Mouse (Mus musculus): Measurements from ENCODE around the gene Wdr77. TPM values are rescaled to one million over a fixed set of nuclear protein-coding genes. Genes with fewer than 3 reads are reported as not detected.
A peak's percentile ranks its signal among the peaks of the same experiment; 100 is the strongest.
"Not testable (repeated sequence)": the region's sequence is repeated elsewhere in the genome, so short reads cannot be mapped to it uniquely, and the experiment has no call there.

Gene Wdr77
- polyA plus RNA-seq, 1 experiment from 2014 or later: 122 TPM

DNA sequence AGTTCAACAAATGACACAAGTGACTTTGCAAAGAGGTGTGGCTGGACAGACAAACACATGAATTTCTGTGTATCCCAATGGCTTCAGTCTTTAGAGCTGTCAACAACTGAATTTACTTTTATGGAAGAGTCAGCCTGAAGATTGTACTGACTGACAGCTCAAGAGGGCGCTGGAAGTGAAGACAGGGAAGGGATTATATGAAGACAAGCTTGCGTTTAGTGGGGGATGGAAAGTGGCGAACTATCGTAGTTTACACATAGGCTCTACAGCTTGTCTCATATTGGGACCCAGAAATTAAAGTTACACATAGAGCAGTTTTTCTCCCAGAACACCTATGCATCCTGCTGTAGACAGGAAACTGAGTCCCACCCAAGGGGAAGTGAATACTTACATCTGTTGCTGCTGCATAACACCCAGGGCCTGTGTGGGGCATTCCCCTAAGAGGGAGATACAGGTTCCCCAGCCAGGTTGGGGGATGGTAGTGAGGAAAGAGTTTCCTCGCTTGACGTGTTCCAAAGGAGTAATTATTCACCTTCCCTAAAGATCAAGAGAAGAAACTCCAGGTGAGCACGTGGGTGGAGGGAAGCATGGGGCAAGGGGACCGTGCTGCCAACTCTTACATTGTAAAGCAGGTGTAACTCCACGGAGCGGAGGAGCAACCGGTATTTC, 41.7 kb downstream of the Wdr77 start:
- Histone ChIP-seq H3K4me2 (replicated peaks) (peak overlapping the region; percentile 19), H3K4me1 (peaks cover 7% of the 10 kb centered on the region), H3K27me3 (no peaks in the 10 kb centered on the region; the same call in 1 of the 2 replicates), H3K36me3 (no peaks in the 10 kb centered on the region), H3K9ac (no peak overlapping the region), H3K4me3 (replicated peaks) (peak overlapping the region; percentile 7; the same call in 1 of the 2 replicates), H3K27ac (replicated peaks) (no peak overlapping the region), H3K9me3 (replicated peaks) (no peaks in the 10 kb centered on the region)
- peak; percentile 19 for ATAC-seq (ENCODE audit: insufficient number of reproducible peaks, low FRiP score, low TSS enrichment, low read depth)
- WGBS: 11% methylated on average over 11 of the region's 11 CpGs

DNA sequence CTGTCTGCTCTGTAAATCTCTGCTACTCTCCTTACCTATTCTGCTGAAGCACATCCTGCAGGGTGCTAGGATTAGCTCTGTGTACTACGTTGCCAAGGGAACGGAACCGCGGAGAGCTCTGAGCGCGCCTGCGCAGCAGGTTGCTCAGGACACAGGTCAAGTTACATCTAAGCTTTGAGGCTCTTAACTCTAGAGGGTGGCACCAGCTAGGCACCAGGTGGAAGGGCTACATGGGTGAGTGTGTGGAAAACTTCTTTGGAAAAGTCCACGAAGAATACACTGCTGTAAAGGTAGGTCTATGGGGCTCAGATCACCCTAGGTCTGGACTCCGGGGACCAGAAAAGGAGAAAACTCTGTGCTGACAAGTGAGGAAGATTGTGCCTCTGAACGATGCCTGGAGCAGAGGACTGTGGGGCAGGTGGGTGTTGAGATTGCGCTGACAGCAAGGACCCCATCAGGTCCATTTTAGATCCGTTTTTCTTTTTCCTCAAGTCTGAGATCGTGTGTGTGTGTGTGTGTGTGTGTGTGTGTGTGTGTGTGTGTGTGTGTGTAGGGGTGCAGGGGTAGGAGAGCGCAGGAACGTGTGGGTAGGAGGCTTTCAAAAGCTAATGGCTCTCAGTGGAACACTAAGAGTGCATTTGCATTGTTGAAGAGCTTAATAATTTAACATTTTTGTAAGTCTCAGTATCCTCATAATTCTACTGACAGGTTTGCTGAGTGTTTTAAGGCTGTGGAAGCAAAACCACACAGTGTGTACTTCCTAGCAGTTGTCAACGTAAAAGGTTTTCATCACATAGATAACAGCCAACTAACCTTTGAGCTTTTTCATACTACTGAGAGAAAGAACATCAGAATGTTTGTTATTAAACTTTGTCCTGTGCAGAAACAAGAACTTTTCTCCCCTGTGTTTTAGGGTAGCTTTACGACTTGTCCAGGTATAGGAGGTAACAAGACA, 42.5 kb downstream of the Wdr77 start:
- WGBS: 10% methylated on average over 16 of the region's 17 CpGs
- Histone ChIP-seq H3K9ac (no peak overlapping the region), H3K27me3 (no peaks in the 10 kb centered on the region; the same call in 1 of the 2 replicates), H3K4me2 (replicated peaks) (peak overlapping the region; percentile 19), H3K36me3 (no peaks in the 10 kb centered on the region), H3K4me1 (peaks cover 7% of the 10 kb centered on the region), H3K27ac (replicated peaks) (no peak overlapping the region), H3K4me3 (replicated peaks) (peak overlapping the region; percentile 7; the same call in 1 of the 2 replicates), H3K9me3 (replicated peaks) (no peaks in the 10 kb centered on the region)
- ATAC-seq (ENCODE audit: insufficient number of reproducible peaks, low FRiP score, low TSS enrichment, low read depth): peak; percentile 87

DNA sequence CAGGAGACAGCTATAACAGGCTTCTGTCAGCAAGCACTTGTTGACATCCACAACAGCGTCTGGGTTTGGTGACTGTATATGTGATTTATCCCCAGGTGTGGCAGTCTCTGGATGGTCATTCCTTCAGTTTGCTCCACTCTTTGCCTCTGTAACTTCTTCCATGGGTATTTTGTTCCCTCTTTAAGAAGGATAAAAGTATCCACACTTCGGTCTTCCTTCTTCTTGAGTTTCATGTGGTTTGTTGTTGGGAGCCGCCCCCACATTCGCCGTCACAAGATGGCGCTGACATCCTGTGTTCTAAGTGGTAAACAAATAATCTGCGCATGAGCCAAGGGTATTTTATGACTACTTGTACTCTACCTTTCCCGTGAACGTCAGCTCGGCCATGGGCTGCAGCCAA, 44.2 kb downstream of the Wdr77 start:
- H3K4me3 ChIP-seq (replicated peaks); H3K9me3 ChIP-seq (replicated peaks); H3K27ac ChIP-seq (replicated peaks); H3K9ac ChIP-seq; H3K36me3 ChIP-seq; H3K4me2 ChIP-seq (replicated peaks); H3K4me1 ChIP-seq; ATAC-seq (ENCODE audit: insufficient number of reproducible peaks, low FRiP score, low TSS enrichment, low read depth); H3K27me3 ChIP-seq: not testable (repeated sequence)
- WGBS: 59% methylated on average over 10 of the region's 10 CpGs

DNA sequence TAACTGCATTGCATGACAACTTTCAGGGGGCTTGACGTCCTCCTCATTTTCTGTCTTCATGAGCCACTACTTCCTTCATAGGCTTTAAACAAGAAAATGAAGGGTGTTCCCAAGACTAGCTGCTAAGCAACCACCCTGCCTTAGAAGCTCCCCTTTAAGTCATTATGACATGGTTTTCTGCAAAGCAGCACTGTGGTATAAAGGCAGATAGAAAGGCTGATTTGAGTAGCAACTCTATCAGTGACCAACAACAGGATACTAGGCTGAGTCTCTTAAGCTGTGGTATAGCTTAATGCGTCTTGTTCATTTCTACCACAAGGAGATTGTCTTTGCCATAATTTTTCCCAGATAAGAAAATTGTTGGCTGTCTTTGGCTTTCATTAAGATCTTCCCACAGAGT, 55.4 kb downstream of the Wdr77 start, which contains the start of gene Pifo:
Gene Pifo, minus strand, starts transcription at position 101 of the 400 bp plus-strand sequence.
- Histone ChIP-seq H3K36me3 (no peaks in the 10 kb centered on the region), H3K27ac (replicated peaks) (no peak within 1 kb of the TSS), H3K9me3 (replicated peaks) (no peaks in the 10 kb centered on the region), H3K27me3 (no peaks in the 10 kb centered on the region), H3K4me3 (replicated peaks) (no peak within 1 kb of the TSS), H3K9ac (no peak within 1 kb of the TSS), H3K4me2 (replicated peaks) (no peak within 1 kb of the TSS), H3K4me1 (no peaks in the 10 kb centered on the region)
- no peak for ATAC-seq (ENCODE audit: insufficient number of reproducible peaks, low FRiP score, low TSS enrichment, low read depth)
- 83% methylated on average over 2 of the region's 2 CpGs for WGBS

Other genes with a start within 250 kb of the Wdr77 start
- 95.4 and 99.2 TPM in 2 replicates for gene Rap1a, start 158.0 kb upstream of the Wdr77 start, polyA plus RNA-seq (2015; fragmentation: Nextera tagmentation; extraction: Ambion mirVana)
- gene Adora3, start 88.5 kb upstream of the Wdr77 start, polyA plus RNA-seq (2015; fragmentation: Nextera tagmentation; extraction: Ambion mirVana): 3.5 and 4.1 TPM in 2 replicates
- 0.27 and 0.34 TPM in 2 replicates for gene Tmigd3, start 88.5 kb upstream of the Wdr77 start, polyA plus RNA-seq (2015; fragmentation: Nextera tagmentation; extraction: Ambion mirVana)
- gene I830077J02Rik, start 26.7 kb upstream of the Wdr77 start, polyA plus RNA-seq (2015; fragmentation: Nextera tagmentation; extraction: Ambion mirVana): 0.56 and 1.4 TPM in 2 replicates
- 380 and 404 TPM in 2 replicates for gene Atp5f1, start 730 bp downstream of the Wdr77 start, polyA plus RNA-seq (2015; fragmentation: Nextera tagmentation; extraction: Ambion mirVana)
- gene Ovgp1, start 14.3 kb downstream of the Wdr77 start, polyA plus RNA-seq (2015; fragmentation: Nextera tagmentation; extraction: Ambion mirVana): 0.92 and 1.5 TPM in 2 replicates
- gene Pifo, start 55.3 kb downstream of the Wdr77 start, polyA plus RNA-seq (2015; fragmentation: Nextera tagmentation; extraction: Ambion mirVana): 17.7 and 35.0 TPM in 2 replicates
- 0.16 TPM in 1 of 2 replicates, not detected in the other for gene Chil5, start 73.4 kb downstream of the Wdr77 start, polyA plus RNA-seq (2015; fragmentation: Nextera tagmentation; extraction: Ambion mirVana)
- gene Chia1, start 153.9 kb downstream of the Wdr77 start, polyA plus RNA-seq (2015; fragmentation: Nextera tagmentation; extraction: Ambion mirVana): 0.42 and 0.59 TPM in 2 replicates
- gene Chil3, start 208.2 kb downstream of the Wdr77 start, polyA plus RNA-seq (2015; fragmentation: Nextera tagmentation; extraction: Ambion mirVana): 0.18 TPM in 1 of 2 replicates, not detected in the other